Mouse (Mus musculus) T-cell, adult 2 months (primary cell): ENCODE data around the gene Krt79.

ENCODE experiments used
- DNase-seq: peaks from one replicate; pipeline ENCODE4 v3.0.0; 2022; ENCODE audit warnings: low spot score

Krt79 gene

DNA sequence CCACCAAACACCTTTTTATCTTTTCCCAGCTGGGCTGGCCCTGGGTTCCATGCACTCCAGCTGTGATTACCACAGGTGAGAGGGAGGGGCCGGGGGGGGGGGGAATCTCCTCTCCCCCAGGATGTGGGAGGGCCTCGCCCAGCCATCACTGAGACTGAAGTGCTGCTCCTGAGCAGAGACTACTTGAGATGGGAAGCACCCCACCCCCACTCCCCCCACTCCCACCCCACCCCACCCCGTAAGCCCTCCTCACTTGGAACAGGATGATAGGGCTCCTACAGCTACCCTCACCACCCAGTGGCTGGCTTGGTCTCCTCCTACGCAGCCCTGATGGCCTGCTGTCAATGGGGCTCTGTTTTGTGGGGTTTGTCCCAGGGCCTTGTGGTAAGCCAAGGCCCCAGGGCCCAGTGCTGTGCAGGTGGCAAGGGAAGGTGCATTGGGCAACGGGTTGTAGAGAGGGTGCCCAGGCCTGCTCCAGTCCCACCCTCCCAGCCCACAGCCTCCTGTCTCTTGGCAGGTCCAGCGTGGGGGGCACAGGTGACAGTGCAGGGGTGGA is at the start of gene Krt79:
TSS of gene Krt79 (minus strand) at position 51 of the 556 bp plus-strand sequence.
- DNase-seq: no peak

DNA sequence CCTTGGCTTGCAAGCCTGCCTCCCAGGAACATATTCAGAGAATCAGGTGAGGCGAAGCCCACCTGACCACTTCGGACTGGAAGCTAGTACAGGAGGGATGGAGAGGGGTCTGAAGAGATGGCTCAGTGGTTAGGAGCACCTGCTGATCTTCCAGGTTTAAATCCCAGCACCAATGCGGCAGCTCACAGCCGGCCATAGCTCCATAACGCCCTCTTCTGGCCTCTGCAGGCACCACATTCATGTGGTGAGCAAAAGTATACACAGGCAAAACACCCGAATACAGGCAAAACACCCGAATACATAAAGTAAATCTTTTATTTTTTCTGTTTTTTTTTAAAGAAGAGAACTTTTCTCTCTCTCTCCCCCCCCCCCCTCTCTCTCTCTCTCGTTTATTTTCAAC is 48.6 kb upstream of the Krt79 start:
- DNase-seq: no peak

DNA sequence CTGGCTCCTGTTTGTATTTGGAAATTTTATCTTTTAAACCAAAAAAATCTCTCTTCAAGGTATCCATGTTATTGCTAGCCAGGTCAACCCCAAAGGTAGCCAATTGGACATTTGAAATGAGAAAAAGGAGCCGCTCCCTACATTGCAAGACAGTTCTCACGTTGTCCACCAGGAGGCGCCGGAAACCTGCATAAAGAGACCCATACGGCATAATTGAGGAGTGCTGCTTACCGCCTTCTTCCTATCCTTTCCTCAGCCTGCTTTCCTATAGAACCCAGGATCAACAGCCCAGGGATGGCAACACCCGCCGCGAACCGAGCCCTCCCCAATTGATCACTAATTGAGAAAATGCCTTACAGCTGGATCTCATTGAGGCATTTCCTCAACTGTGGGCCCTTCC is 48.0 kb upstream of the Krt79 start:
- peak; percentile 64 for DNase-seq

DNA sequence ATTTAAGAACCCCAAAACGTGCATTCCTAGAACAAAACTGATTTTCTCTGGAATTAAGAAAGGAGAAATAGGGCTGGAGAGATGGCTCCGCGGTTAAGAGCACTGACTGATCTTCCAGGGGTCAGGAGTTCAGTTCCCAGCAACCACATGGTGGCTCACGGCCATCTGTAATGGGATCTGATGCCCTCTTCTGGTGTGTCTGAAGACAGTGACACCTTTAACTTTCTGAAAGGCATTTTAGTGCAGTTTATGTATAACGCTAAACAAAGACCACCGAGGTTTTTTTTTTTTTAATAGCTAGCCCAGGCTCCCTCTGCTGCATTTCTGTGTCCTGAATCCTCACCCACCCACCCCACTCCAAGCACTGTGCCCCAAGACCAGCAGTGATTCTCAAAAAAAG is 44.6 kb upstream of the Krt79 start:
- no peak for DNase-seq

DNA sequence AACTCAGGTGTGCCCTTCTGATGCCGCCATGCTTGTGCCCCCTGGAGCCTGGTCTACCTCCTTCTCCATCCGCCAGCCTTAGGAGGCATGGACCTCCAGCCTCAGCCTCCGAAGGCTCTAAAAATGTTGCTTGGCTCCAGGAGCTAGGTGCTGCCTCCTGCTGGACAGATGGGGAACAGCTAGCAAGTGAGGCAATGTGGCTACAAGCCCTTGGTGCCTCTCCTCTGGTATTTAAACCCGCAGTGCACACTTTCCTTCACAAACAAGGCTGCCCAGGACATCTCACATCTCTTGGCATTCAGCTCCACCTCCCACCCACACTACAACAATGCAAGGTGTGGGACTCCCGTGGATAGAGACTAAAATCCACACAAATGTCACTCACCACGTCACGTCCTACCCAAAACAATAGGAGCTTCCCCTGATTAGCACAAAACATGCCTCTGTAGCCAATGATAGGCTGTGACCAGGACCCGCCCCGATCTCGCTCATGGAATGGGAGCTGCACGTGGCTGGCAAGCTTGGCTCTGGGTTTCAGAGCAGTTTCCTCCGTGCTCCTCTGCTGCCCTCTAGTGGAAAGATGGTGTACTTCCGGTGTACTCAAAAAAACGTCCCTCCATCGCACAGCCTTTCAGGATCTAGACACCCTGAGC is 44.0 kb upstream of the Krt79 start:
- DNase-seq: peak; percentile 74

DNA sequence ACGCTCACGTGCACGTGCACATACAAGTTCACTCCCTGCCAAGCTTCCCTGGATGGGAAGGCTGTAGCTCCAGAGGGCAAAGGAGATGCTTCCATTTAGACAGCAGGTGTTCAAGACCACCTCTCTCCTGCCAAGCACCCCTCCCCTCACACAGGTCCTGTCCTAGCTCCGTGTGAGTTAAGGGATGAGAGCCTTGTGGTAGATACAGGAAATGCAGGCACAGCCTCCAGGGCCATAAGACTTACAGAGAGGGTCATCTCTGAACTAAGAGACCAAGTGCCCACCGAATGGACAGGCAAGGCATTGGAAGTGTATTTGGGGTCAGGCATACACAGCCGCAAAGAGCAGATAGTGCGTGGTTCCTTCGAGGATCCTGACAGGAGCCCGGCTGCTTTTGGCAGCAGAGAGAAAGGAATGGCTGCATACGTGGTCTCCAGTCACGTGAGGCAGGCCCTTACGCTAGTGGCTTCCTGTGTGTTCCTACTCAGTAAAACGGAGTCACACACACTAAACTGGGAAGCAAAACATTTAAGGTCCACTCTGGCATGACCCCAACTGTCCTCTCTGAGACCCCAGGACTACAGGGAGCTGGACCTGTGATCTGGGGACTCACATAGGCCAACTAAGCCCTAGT is 43.3 kb upstream of the Krt79 start:
- DNase-seq: no peak

DNA sequence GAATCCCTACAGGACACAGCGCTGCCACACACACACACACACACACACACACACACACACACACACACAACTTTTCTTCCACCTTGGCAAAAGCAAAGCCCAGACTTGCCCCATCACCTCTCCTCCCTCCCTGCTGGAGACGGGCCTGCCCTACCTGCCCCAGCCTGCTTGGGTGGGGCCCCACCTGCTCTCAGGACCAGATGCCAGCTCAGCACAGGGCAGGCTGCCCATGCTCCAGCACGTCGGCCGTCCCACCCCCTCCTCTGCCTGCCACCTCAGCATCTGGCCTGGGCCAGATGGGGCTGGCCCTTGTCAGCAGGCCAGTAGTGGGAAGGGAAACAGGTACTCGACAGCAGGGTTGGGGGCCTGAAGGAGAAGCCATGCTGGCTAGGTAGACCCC is 40.7 kb upstream of the Krt79 start:
- DNase-seq: no peak

DNA sequence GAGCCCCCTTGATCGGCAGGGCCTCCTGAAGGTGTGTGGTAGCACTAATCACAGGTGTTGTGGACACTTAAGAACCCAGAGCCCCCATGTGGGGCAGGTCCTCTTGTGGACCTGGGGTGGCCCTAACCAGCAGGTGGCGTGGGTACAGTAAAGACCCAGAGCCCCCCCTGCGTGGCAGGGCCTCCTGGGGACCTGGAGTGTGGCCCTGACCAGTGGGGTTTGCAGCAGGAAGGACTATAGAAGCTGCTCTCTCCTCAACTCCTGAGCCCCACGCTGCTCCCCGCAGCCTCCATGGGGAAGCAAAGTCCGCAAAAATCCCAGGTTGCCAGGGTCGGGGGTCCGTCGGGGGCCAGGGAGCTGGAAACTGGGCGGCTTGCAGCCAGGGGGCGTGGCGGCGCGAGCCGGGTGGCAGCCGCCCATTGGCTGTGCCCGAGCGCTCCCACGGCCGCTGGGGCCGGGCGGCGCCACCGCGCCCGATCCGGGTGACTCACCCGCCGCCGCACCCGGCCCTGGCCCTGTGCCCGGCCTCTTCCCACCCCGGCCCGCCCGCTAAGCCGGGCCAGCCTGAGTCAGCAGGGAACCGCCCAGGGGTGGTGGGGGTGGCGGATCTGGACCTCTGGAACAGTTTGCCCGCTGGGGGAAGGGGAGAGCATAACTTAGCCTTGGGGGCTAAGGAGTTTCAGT is 37.1 kb upstream of the Krt79 start:
- DNase-seq: peak; percentile 18

DNA sequence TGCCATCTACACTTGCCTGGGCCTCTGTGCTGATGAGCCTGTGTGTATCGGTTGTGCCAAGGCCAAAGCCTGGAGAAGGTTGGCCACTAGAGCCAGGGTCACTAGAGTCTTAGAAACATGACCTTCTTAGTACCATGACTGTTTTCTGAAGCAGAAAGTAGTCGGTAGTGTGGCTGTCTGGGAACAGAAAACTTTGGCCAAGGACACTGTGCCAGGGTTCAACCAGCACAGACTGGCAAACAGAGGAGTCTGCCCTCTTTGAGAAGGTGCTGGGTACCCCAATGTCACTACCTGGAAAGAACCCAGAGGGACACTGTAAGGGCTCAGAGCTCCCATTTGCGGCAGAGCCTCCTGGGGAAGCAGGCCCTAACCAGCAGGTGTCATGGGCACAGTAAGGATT is 36.5 kb upstream of the Krt79 start:
- DNase-seq: no peak

DNA sequence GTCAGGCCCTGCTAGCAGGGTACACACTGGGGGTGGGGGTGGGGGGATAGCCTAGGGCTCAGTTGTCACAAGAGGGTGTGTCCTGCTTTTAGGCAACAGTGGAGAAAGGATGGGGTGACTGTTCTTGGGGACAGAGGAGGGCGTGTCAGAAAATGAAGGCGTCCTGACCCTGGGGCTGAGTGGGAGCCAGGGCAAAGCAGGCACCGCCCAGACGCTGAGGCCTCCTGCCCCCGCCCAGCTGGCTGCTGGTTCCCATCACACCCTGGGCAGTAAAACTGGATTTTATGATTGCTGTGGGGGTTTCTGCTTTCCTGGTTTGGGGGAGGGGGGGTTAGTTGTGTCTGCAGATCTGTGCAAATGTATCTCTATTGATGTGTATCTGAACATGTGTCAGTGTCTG is 35.9 kb upstream of the Krt79 start:
- DNase-seq: no peak

DNA sequence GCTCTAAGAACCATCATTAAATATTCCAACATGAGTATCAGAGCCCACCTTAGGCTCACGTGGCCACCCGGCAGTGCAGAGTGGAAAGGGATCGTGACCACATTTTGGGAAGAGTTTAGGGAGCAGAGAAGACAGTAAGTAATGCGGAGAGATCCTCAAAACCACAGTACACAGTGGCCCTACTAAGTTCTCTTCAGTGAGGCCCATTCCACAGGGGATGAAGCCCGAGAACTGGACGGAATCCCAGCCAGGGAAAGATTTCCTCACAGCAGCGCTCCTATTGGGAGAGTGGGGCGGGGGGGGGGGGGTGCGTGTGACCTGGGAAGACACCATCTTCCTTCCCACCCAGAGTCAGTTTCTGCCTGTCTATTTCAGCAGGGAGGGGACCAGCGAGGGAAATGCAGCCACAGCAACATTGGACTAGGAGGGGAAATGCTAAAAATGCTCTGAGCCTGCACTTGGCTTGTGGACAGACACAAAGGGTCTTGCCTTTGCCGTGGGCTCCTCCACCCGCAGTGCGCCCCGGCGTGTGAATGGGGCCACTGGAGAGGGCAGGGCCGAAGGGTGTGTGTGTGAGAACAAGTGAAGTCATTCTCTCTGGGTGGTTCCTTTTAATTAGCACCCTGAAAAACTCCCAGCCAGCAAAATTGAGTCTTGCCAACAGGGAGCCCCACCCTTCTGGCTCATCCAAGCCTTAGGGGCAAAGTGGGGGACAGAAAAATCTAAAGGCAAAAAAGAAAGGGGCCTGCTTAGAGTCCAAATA is 34.1 kb upstream of the Krt79 start:
- DNase-seq: no peak

DNA sequence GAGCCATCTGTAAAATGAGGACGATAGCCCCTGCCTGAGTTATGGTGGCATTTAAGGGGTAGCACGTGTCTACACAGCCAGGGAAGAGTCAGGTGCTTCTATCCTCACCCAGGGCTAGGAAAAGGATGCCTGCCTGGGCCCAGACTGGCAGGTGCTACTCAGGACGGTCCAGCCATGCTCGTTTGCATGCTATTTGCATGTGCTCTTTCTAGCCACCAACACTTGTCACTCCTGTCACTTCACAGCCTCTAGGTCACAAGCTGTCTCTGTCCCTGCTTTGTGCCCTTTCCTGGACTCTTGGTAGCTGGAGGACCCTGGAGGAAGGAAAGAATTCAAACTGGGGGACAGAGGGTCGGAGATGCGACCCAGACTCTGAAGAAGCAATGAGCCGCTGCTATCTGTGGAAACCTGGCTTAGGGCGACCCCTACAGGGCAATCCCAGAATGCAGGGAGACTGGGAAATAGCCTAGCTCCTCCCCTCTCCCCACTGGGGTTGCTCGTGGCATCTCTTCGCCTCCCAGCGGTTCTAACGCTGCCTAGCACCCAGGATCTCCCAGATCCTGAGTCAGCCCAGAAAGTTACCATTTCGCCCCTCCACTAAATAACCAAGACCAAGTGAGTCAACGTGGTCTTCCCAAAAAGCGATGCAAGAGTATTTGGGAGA is 33.4 kb upstream of the Krt79 start:
- DNase-seq: peak; percentile 74

DNA sequence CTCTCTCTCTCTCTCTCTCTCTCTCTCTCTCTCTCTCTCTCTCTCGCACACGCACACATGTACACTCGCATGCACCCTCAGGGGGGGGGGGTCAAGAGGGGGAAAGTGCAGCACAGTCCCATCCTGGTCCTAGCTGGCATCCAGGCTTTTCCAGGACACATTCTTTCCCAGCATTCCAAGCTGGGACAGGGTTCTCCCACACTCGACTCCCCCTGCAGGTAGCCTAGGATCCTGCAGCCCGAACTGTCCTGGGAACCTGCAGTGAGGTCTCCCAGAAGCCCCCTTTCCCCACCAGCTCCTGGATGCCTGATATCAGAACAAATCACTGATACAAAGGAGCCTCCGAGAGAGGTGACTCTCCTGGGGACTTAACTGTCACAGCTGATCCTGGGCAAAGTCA is 30.4 kb upstream of the Krt79 start:
- DNase-seq: no peak

DNA sequence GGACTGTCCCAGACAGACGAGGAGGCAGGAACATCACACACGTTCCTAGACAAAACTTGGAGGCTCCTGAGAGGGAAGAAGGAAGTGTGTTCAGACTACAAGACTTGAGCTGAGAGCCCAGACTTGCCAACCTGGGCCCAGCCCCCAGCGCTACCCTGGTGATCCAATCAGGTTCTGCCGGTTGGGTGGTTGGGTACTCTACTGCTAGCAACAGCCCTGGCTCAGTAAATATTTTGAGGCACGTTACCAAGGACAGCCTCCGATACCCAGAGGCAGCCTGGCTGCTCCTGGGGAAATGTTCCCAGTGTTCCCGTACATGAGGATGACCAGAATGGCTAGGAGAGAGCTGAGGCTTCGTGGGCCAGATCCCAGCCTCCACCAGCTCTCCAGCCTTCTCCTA is 26.7 kb upstream of the Krt79 start:
- DNase-seq: no peak

DNA sequence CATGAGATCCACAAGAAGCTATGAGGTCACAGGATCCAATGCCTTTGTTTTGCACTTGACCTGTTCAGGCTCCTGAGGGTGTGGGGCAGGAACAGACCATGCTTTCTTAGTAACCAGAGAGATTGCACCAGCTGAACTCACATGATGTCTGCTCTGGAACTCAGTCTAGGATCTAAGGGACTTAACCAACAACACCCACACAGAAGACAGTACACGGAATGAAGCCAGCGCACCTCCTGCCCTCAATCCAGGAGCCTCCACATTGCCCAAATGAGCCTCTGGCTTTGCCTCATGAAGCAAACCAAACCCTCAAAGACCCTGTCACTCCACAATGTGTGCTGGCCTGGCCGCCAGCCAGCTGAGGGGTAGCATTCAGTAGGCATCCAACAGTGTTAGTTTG is 18.8 kb upstream of the Krt79 start:
- DNase-seq: no peak

DNA sequence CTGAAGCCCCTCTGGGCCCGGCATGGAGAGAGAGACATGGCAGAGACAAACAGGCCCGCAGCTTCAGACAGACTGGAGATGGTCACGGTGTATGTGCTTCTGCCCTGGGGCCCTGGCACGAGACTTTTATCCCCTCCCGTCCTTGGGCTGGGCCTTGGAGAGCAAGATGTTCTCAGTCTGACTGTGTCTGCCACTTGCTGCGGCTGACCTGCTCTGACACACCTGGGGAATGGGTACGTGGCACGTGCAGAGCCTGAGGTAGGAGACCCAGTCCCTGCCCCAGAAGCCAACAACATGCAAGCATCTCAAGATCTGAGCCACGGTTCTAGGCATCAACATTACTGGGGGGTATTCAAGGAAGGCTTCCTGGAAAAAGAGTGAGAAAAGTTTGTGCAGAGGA is 14.1 kb upstream of the Krt79 start, which contains the start of gene Krt78:
TSS of gene Krt78 (minus strand) at position 101 of the 400 bp plus-strand sequence.
- no peak for DNase-seq

DNA sequence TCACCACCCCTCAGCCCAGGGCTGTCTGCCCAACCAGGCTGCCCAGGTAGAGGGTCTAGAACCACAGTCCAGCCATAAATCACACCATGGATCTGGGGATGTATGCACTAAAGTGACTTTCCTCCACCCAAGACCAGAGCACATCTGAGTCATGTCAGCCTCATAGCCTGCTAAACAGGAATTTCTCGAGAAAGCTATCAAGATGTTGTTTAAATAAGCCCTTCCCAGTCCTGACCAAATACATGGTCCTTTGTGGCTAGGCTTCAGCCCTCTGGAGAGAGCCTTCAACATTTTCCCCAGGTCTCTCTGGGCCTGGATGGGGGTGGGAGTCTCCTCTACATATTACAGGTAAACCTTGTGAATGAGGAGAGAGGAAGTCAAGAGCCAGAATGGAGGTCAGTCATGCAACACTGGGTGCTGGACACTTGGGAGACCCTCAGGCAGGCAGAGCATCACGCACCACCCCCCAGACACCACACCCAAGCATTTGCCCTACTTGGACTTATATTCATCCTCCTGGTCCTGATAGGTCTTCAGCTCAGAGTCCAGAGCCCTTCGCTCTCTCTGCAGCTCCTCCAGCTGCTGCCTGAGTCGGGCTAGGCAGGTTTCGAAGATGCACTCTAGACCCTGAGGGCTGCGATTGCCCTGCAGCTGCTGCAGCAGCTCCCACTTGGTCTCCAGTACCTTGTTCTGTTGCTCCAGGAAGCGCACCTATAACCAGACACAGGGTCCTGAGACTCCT is 12.8 kb upstream of the Krt79 start:
- no peak for DNase-seq

DNA sequence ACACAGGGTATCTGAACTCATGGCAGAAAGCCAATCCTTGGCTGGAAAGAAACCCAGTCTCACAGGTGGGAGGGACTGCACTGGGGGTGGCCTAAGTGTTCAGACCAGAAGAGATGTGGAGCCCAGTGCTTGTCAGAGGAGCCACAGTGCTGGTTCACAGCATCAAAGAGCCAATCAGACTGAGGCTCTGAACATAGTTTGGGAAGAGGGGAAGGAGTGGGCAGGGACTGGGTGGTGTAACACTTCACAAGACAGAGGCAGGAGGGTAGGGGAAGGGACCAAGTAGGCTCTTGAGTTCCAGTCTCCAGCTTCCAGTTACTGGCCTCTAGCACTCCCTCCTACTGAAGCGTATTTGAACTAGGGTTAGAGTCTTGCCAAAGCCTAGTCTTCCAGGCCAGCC is 5.3 kb upstream of the Krt79 start:
- DNase-seq: no peak

DNA sequence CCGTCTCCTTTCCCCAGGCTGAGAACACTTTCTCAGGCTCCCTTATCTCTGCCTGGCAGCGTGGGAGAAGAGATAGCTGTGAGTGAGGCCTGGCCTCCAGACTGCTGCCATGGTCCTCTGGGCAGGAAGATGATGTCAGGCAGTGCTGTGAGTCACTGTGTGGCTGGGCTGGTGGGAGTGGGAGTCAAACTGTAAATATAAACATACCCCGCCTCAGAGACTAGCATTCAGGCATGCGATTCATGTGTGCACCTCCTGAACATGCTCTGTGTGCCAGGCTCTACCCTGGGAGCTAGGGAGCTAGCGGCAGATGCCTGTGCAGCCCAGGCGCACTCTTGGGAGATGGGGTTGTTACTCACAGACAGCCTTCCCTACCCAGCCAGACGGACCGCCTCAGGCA is 1.8 kb upstream of the Krt79 start:
- no peak for DNase-seq

DNA sequence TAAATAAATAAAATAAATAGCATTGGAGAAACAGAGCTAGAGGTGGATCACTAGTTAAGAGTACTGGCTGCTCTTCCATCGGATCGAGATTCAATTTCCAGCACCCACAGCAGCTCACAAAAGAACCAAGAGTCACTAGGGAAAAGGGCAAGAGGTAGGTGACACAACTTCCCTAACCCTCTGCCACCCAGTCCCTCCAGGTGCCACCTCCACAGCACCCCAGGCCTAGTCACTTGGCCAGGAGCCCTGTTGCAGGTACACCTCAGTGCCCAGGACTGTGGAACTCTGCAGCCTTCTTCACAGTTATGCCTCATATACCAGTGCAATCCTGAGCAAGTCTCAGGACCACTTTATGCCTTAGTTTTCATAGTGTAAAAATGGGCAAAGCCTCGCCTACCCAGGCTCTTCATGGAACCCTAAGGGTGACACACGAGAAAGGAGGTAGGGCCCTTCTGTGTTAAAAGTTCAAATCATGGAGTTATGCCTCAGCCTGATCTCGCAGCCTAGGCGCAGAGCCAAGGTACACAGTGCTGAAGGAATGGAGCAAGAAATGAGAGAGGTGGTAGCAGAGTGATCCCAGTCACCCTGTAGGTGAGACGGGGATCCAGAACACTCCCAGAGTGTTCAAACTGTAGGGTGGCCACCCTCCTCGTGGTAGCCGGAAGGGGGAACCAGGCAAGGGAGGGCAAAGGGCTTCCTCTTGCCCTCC is 1.4 kb downstream of the Krt79 start:
- no peak for DNase-seq

DNA sequence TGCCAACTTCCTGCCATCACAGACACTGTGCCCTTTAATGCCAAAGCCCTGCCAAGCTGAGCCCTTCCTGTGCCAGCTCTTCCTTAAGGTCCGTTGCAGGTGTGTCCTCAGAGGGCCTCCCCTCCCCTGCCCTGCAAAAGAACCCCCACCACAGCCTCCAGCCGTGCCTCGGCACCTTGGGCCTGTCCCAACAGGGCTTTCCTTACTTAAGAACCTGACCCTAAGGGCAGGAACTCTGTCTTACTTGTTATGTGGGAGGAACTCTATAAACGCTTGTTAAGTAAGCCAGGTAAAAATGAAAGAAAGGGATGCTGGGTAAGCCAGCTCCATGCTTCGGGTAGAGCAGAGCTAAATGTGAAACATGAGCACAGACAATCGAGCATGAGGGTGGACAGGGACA is 7.1 kb downstream of the Krt79 start:
- no peak for DNase-seq
